Comparison of ENCODE assay signal across 10 mouse cellular contexts in the genomic region with DNA sequence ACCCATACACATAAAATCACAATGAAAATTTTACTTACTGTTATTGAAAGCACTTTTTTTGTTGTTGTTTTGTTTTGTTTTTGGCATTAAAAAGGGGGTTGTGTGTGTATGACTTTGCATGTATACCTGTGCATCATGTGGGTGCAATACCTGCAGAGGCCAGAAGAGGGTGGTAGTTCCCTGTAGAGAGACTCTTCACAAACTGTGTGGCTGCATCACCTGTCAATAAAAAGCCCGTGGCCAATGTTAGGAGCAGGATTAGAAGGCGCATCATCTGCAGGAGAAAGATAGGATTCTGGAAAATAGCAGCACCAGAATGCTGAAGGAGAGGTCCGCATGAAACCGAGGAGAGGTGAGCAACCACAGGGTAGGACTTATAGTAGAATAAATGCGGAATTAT. TPM values are rescaled to one million over a fixed set of nuclear protein-coding genes. Genes with fewer than 3 reads are reported as not detected.
DNase-seq lines count a peak whose midpoint lies in the region; ATAC-seq lines count a peak whose summit lies in the region.
"Had no signal": no experiment of that assay in that cellular context is flagged by ENCODE, and none has a peak within 500 bp of the region (broad histone marks: within the 10 kb centered on the region; RNA-seq: fewer than 3 reads in every experiment).

No protein-coding gene starts in this region.

- no peak overlapping the region for H3K27ac ChIP-seq in midbrain, embryonic 14.5 days (replicated peaks; ENCODE audit: low read depth, low read length)
- H3K27ac ChIP-seq in midbrain, embryonic 10.5 days (replicated peaks) = no peak overlapping the region
- no peak overlapping the region for H3K27ac ChIP-seq in forebrain, embryonic 15.5 days (replicated peaks)
- H3K27ac ChIP-seq: heart, embryonic 13.5 days had no signal

- H3K27me3 ChIP-seq in midbrain, embryonic 14.5 days (ENCODE audit: control insufficient read depth, insufficient read depth, low read length) = no peaks in the 10 kb centered on the region
- no peaks in the 10 kb centered on the region for H3K27me3 ChIP-seq in midbrain, embryonic 10.5 days (ENCODE audit: low read depth, poor library complexity, severe bottlenecking)
- no peaks in the 10 kb centered on the region for H3K27me3 ChIP-seq in forebrain, embryonic 15.5 days
- H3K27me3 ChIP-seq: heart, embryonic 13.5 days; megakaryocyte, embryonic 14.5 days had no signal

- no peak overlapping the region for H3K4me3 ChIP-seq in midbrain, embryonic 14.5 days (replicated peaks; ENCODE audit: low read depth, low read length)
- no peak overlapping the region for H3K4me3 ChIP-seq in midbrain, embryonic 10.5 days
- no peak overlapping the region for H3K4me3 ChIP-seq in forebrain, embryonic 15.5 days
- H3K4me3 ChIP-seq: heart, embryonic 13.5 days; megakaryocyte, embryonic 14.5 days had no signal

- H3K36me3 ChIP-seq in midbrain, embryonic 14.5 days (ENCODE audit: control insufficient read depth, insufficient read depth, low read length) = no peaks in the 10 kb centered on the region
- peaks cover 20% of the 10 kb centered on the region for H3K36me3 ChIP-seq in midbrain, embryonic 10.5 days
- peaks cover under 1% of the 10 kb centered on the region; the same call in 1 of the 2 replicates for H3K36me3 ChIP-seq in forebrain, embryonic 15.5 days

- no peak overlapping the region for H3K4me2 ChIP-seq in midbrain, embryonic 14.5 days (ENCODE audit: low read length)
- H3K4me2 ChIP-seq in forebrain, embryonic 15.5 days (replicated peaks) = no peak overlapping the region
- H3K4me2 ChIP-seq: heart, embryonic 13.5 days had no signal

- ATAC-seq in midbrain, embryonic 14.5 days (ENCODE audit: low FRiP score, low TSS enrichment) = no peak
- ATAC-seq in forebrain, embryonic 15.5 days (replicated peaks) = no peak

- no peaks in the 10 kb centered on the region for H3K4me1 ChIP-seq in midbrain, embryonic 14.5 days (ENCODE audit: control insufficient read depth, insufficient read depth, low read length)
- H3K4me1 ChIP-seq in midbrain, embryonic 10.5 days = no peaks in the 10 kb centered on the region
- H3K4me1 ChIP-seq in forebrain, embryonic 15.5 days = peaks cover 3% of the 10 kb centered on the region; the same call in 1 of the 2 replicates
- H3K4me1 ChIP-seq: heart, embryonic 13.5 days; megakaryocyte, embryonic 14.5 days had no signal

- 87% methylated on average over 5 of the region's 5 CpGs for WGBS in midbrain, embryonic 14.5 days
- WGBS in midbrain, embryonic 10.5 days = 91% methylated on average over 5 of the region's 5 CpGs
- 85% methylated on average over 5 of the region's 5 CpGs for WGBS in forebrain, embryonic 15.5 days

- H3K9ac ChIP-seq in midbrain, embryonic 14.5 days (replicated peaks; ENCODE audit: low read length) = no peak overlapping the region
- H3K9ac ChIP-seq in forebrain, embryonic 15.5 days (replicated peaks) = no peak overlapping the region
- H3K9ac ChIP-seq: heart, embryonic 13.5 days had no signal

- peaks cover 5% of the 10 kb centered on the region; the same call in 1 of the 2 replicates for H3K9me3 ChIP-seq in midbrain, embryonic 14.5 days (ENCODE audit: control insufficient read depth, low read length)
- H3K9me3 ChIP-seq in midbrain, embryonic 10.5 days (replicated peaks) = peaks cover 14% of the 10 kb centered on the region; the same call in 1 of the 2 replicates
- H3K9me3 ChIP-seq in forebrain, embryonic 15.5 days = no peaks in the 10 kb centered on the region

- DNase-seq in embryo, embryonic 9.5 days (ENCODE audit: extremely low spot score) = peak; percentile 33
- no peak for DNase-seq in embryo, embryonic 10 days (ENCODE audit: low spot score)
- peak; percentile 24 for DNase-seq in midbrain, embryonic 14.5 days
- DNase-seq in midbrain, embryonic 10.5 days (ENCODE audit: low spot score) = no peak
- DNase-seq in induced T-regulatory cell, adult 2 months (ENCODE audit: low read depth) = peak; percentile 81
- DNase-seq in testis, postnatal 10 days (ENCODE audit: low spot score) = peak; percentile 68
- no peak for DNase-seq in adrenal gland, adult (ENCODE audit: inconsistent age in 2 of 2, low spot score in 1 of 2)

RNA-seq across cellular contexts. Expression of gene Gm42791, which starts 44.9 kb away (rescaled TPM):
- not detected in 2 replicates for polyA plus RNA-seq in midbrain, embryonic 14.5 days (2014; fragmentation: Nextera tagmentation; extraction: Ambion mirVana)
- 2.0 TPM in 1 of 2 replicates, not detected in the other for polyA plus RNA-seq in midbrain, embryonic 10.5 days (2016; fragmentation: Nextera tagmentation; extraction: Ambion mirVana)
- 5.6 and 7.4 TPM in 2 replicates for polyA plus RNA-seq in forebrain, embryonic 15.5 days (2015; fragmentation: Nextera tagmentation; extraction: Ambion mirVana)

Comparison
In these comparisons a context has a peak if more than half of its experiments do, and no peak if none do; other contexts are left out.
1. DNase-seq: peak in embryo, embryonic 9.5 days (single experiment), midbrain, embryonic 14.5 days (single experiment), induced T-regulatory cell, adult 2 months (single experiment) and testis, postnatal 10 days (single experiment); none in embryo, embryonic 10 days (single experiment), midbrain, embryonic 10.5 days (single experiment) and adrenal gland, adult (0 of 2).